Comparison of ENCODE assay signal across 11 mouse cellular contexts in genomic region chr8:107944676-107945600, GRCm38 (mm10). TPM values are rescaled to one million over a fixed set of nuclear protein-coding genes. Genes with fewer than 3 reads are reported as not detected.
DNase-seq lines count a peak whose midpoint lies in the region; ATAC-seq and TF ChIP-seq lines count a peak whose summit lies in the region.
"Had no signal": no experiment of that assay in that cellular context is flagged by ENCODE, and none has a peak within 500 bp of the region (broad histone marks: within the 10 kb centered on the region; RNA-seq: fewer than 3 reads in every experiment).

No protein-coding gene starts in this region.

- H3K9me3 ChIP-seq in heart, embryonic 10.5 days = no peaks in the 10 kb centered on the region
- H3K9me3 ChIP-seq in ES-E14 (ENCODE audit: control insufficient read depth, insufficient read depth, low read depth, low read length) = no peaks in the 10 kb centered on the region
- no peaks in the 10 kb centered on the region for H3K9me3 ChIP-seq in forebrain, embryonic 14.5 days (replicated peaks; ENCODE audit: control insufficient read depth, low read length)
- no peaks in the 10 kb centered on the region for H3K9me3 ChIP-seq in midbrain, embryonic 10.5 days (replicated peaks)

- H3K36me3 ChIP-seq in heart, embryonic 10.5 days = no peaks in the 10 kb centered on the region
- H3K36me3 ChIP-seq in ES-E14 (ENCODE audit: control insufficient read depth, insufficient read depth, low read length, poor library complexity, severe bottlenecking) = no peaks in the 10 kb centered on the region
- no peaks in the 10 kb centered on the region for H3K36me3 ChIP-seq in forebrain, embryonic 14.5 days (ENCODE audit: control insufficient read depth, insufficient read depth, low read length)
- no peaks in the 10 kb centered on the region for H3K36me3 ChIP-seq in midbrain, embryonic 10.5 days

- no peak for ATAC-seq in forebrain, embryonic 14.5 days
- ATAC-seq in monocyte, adult 5-6 weeks (replicated peaks; ENCODE audit: insufficient number of reproducible peaks, low FRiP score, low TSS enrichment, poor library complexity, severe bottlenecking) = no peak

- peak overlapping the region; percentile 60; the same call in 1 of the 2 replicates for H3K27ac ChIP-seq in heart, embryonic 10.5 days
- no peak overlapping the region for H3K27ac ChIP-seq in ES-E14 (ENCODE audit: insufficient read depth, low read depth, low read length, poor library complexity, severe bottlenecking)
- H3K27ac ChIP-seq in forebrain, embryonic 14.5 days (ENCODE audit: low read depth, low read length) = peak overlapping the region; percentile 78
- H3K27ac ChIP-seq in midbrain, embryonic 10.5 days (replicated peaks) = peak overlapping the region; percentile 69; the same call in 1 of the 2 replicates
- H3K27ac ChIP-seq: macrophage had no signal

- intact Hi-C loops in heart, postnatal 25 days (cut with DNase I) = no loop called here

- peak overlapping the region; percentile 51 for H3K4me2 ChIP-seq in forebrain, embryonic 14.5 days (ENCODE audit: low read length)

- peaks cover 14% of the 10 kb centered on the region for H3K27me3 ChIP-seq in heart, embryonic 10.5 days (ENCODE audit: insufficient read depth, poor library complexity, severe bottlenecking)
- H3K27me3 ChIP-seq in forebrain, embryonic 14.5 days (replicated peaks; ENCODE audit: control insufficient read depth, insufficient read depth, low read length) = 0 out of 2 replicates have a peak, but pooled peaks cover 5% of the 10 kb centered on the region
- peaks cover 67% of the 10 kb centered on the region for H3K27me3 ChIP-seq in midbrain, embryonic 10.5 days (ENCODE audit: low read depth, poor library complexity, severe bottlenecking)
- H3K27me3 ChIP-seq: CH12.LX had no signal

- in situ Hi-C loops in ES-E14 (cut with MboI; ENCODE audit: low sequenced_read_pairs in 2 of 2, unreplicated experiment in 2 of 2) = no loop called here

- DNase-seq in heart, embryonic 10.5 days (ENCODE audit: low spot score) = no peak
- DNase-seq in heart, postnatal 25 days (ENCODE audit: low spot score) = no peak
- peak; percentile 17 for DNase-seq in ES-E14 (ENCODE audit: low read depth, low spot score)
- DNase-seq in forebrain, embryonic 14.5 days (ENCODE audit: low spot score) = peak; percentile 53
- peak; percentile 52 for DNase-seq in midbrain, embryonic 10.5 days (ENCODE audit: low spot score)
- DNase-seq in spleen, postnatal 10 days (ENCODE audit: low spot score in 2 of 2) = no peak
- no peak for DNase-seq in lung, postnatal 36 days
- DNase-seq: cerebellum, postnatal 36 days had no signal

- peak overlapping the region; percentile 60 for H3K4me3 ChIP-seq in heart, embryonic 10.5 days
- H3K4me3 ChIP-seq in ES-E14 (ENCODE audit: insufficient read depth in 1 of 2, low read depth in 1 of 2, low read length in 2 of 2, poor library complexity in 1 of 2, severe bottlenecking in 1 of 2) = peak overlapping the region; percentile 26 to 33; a peak in 1 of 4 replicates
- peak overlapping the region; percentile 22 for H3K4me3 ChIP-seq in forebrain, embryonic 14.5 days (ENCODE audit: low read depth, low read length)
- H3K4me3 ChIP-seq in midbrain, embryonic 10.5 days = peak overlapping the region; percentile 53

- H3K9ac ChIP-seq in ES-E14 (ENCODE audit: insufficient read depth, low read depth, low read length, poor library complexity, severe bottlenecking) = no peak overlapping the region
- H3K9ac ChIP-seq in forebrain, embryonic 14.5 days (ENCODE audit: low read length) = peak overlapping the region; percentile 51

- WGBS in heart, embryonic 10.5 days = 13% methylated on average over 31 of the region's 31 CpGs
- 17% methylated on average over 31 of the region's 31 CpGs for WGBS in forebrain, embryonic 14.5 days
- 15% methylated on average over 31 of the region's 31 CpGs for WGBS in midbrain, embryonic 10.5 days

- peaks cover 29% of the 10 kb centered on the region for H3K4me1 ChIP-seq in heart, embryonic 10.5 days
- H3K4me1 ChIP-seq in ES-E14 (ENCODE audit: control insufficient read depth in 2 of 2, insufficient read depth in 2 of 2, low read length in 2 of 2, poor library complexity in 1 of 2) = peaks cover 0 to 5% of the 10 kb centered on the region in 2 experiments; a peak in 1 of 4 replicates
- peaks cover 10% of the 10 kb centered on the region; the same call in 1 of the 2 replicates for H3K4me1 ChIP-seq in forebrain, embryonic 14.5 days (ENCODE audit: control insufficient read depth, insufficient read depth, low read length)
- peaks cover 67% of the 10 kb centered on the region for H3K4me1 ChIP-seq in midbrain, embryonic 10.5 days

TF ChIP-seq in ES-E14, 5 proteins besides CTCF, POLR2A, EP300 and RAD21:
- no peak for TF ChIP-seq HCFC1 (IDR thresholded peaks at IDR 0.05; ENCODE audit: borderline replicate concordance, insufficient read depth, low read length)
- TF ChIP-seq CHD2 (IDR thresholded peaks at IDR 0.05; ENCODE audit: low read depth, low read length) = no peak
- TF ChIP-seq ZNF384 (IDR thresholded peaks at IDR 0.05; ENCODE audit: low read depth, low read length) = no peak
- TF ChIP-seq ZC3H11A (IDR thresholded peaks at IDR 0.05; ENCODE audit: borderline replicate concordance, low read depth, low read length) = no peak
- no peak for TF ChIP-seq MAFK (IDR thresholded peaks at IDR 0.05; ENCODE audit: insufficient read depth, low read depth, low read length)

RNA-seq across cellular contexts. Expression of gene Zfhx3, which starts 2.5 kb away (rescaled TPM):
- polyA plus RNA-seq in heart, embryonic 10.5 days (2016; fragmentation: Nextera tagmentation; extraction: Ambion mirVana) = 7.0 and 9.7 TPM in 2 replicates
- 1 to 10 TPM; 6.0 to 8.2 TPM for total RNA-seq in heart, postnatal 25 days (2021)
- total RNA-seq in ES-E14 (2012; rRNA removed) = 5.9 and 8.8 TPM in 2 replicates
- polyA plus RNA-seq in forebrain, embryonic 14.5 days (2014; fragmentation: Nextera tagmentation; extraction: Ambion mirVana) = 11.7 and 15.4 TPM in 2 replicates
- 14.4 and 17.7 TPM in 2 replicates for polyA plus RNA-seq in midbrain, embryonic 10.5 days (2016; fragmentation: Nextera tagmentation; extraction: Ambion mirVana)
- 2.3 to 6.4 TPM (median 5.8 TPM) in 3 replicates for total RNA-seq in monocyte, adult 5-6 weeks (2017)

Comparison
In these comparisons a context has a peak if more than half of its experiments do, and no peak if none do; other contexts are left out.
1. DNase-seq: peak in ES-E14 (single experiment), forebrain, embryonic 14.5 days (single experiment) and midbrain, embryonic 10.5 days (single experiment); none in heart, embryonic 10.5 days (single experiment), heart, postnatal 25 days (single experiment), spleen, postnatal 10 days (0 of 2) and lung, postnatal 36 days (single experiment).
2. Peak in every context shown above with its lines, with median percentiles within 50 percentile points of each other: H3K4me3 ChIP-seq.